Mouse (Mus musculus): ENCODE results near the gene Ascc3.

DNA sequence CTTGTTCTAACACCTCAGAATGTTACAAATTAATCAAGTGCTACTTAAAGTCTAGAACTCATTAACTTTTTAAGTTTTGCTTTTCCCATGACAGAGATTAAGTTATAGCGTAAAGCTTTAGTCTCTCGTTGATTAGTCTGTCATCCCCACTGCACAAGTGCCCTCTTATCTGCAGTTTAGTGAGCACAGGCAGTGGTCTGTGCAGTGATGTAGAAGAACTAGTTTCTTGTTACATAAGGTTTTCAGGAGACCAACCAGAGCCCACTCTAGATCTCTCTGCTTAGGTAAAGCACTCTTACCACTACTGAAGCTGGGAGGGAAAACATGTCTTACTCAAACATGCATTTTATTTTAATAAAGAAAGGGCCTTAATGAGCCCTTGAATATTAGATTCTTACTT is 209.1 kb downstream of the Ascc3 start:
- TF ChIP-seq CTCF (IDR thresholded peaks at IDR 0.05; ENCODE audit: borderline replicate concordance, insufficient read depth, low read depth, low read length): no peak
- no peak for TF ChIP-seq POLR2A (IDR thresholded peaks at IDR 0.05; ENCODE audit: borderline replicate concordance, insufficient read depth, low read length)

Data from cerebellum, adult 2 months (tissue).